Mouse (Mus musculus): ENCODE measurements around the gene Gdf15. TPM values are rescaled to one million over a fixed set of nuclear protein-coding genes. Genes with fewer than 3 reads are reported as not detected.

Gdf15 gene
- polyA plus RNA-seq, 1 experiment from 2014 or later, result 1.9 TPM

GRCm38 (mm10) chr8:70607898-70608748 is 24.1 kb downstream of the Gdf15 start:
- Histone ChIP-seq H3K9ac (ENCODE audit: low read depth, low read length) (peak overlapping the region; percentile 68), H3K9me3 (ENCODE audit: control insufficient read depth) (no peaks in the 10 kb centered on the region), H3K4me2 (replicated peaks; ENCODE audit: low read depth) (peak overlapping the region; percentile 96), H3K4me1 (replicated peaks; ENCODE audit: control insufficient read depth, insufficient read depth, low read length) (0 out of 2 replicates have a peak, but pooled peaks cover 9% of the 10 kb centered on the region), H3K36me3 (ENCODE audit: control insufficient read depth, insufficient read depth) (no peaks in the 10 kb centered on the region), H3K27me3 (replicated peaks; ENCODE audit: control insufficient read depth, insufficient read depth, low read length) (no peaks in the 10 kb centered on the region), H3K4me3 (ENCODE audit: low read depth, low read length) (peak overlapping the region; percentile 56), H3K27ac (ENCODE audit: low read depth, low read length) (peak overlapping the region; percentile 60)
- no peak for TF ChIP-seq CTCF (IDR thresholded peaks at IDR 0.05; ENCODE audit: low read depth)
- no peak for ATAC-seq
- WGBS, result under 1% methylated on average over 83 of the region's 84 CpGs

GRCm38 (mm10) chr8:70607603-70607897 is 24.7 kb downstream of the Gdf15 start:
- no peak for ATAC-seq
- Histone ChIP-seq H3K9ac (ENCODE audit: low read depth, low read length) (peak overlapping the region; percentile 68), H3K27me3 (replicated peaks; ENCODE audit: control insufficient read depth, insufficient read depth, low read length) (no peaks in the 10 kb centered on the region), H3K9me3 (ENCODE audit: control insufficient read depth) (no peaks in the 10 kb centered on the region), H3K4me2 (replicated peaks; ENCODE audit: low read depth) (peak overlapping the region; percentile 96), H3K4me3 (ENCODE audit: low read depth, low read length) (peak overlapping the region; percentile 56), H3K27ac (ENCODE audit: low read depth, low read length) (no peak overlapping the region), H3K36me3 (ENCODE audit: control insufficient read depth, insufficient read depth) (no peaks in the 10 kb centered on the region), H3K4me1 (replicated peaks; ENCODE audit: control insufficient read depth, insufficient read depth, low read length) (0 out of 2 replicates have a peak, but pooled peaks cover 9% of the 10 kb centered on the region)
- no peak for TF ChIP-seq CTCF (IDR thresholded peaks at IDR 0.05; ENCODE audit: low read depth)
- WGBS, result 25% methylated on average over 6 of the region's 6 CpGs

GRCm38 (mm10) chr8:70606780-70607602 is 25.3 kb downstream of the Gdf15 start:
- no peaks in the 10 kb centered on the region for H3K27me3 ChIP-seq (replicated peaks; ENCODE audit: control insufficient read depth, insufficient read depth, low read length)
- WGBS, result 64% methylated on average over 18 of the region's 18 CpGs
- H3K4me2 ChIP-seq (replicated peaks; ENCODE audit: low read depth), result peak overlapping the region; percentile 96
- peak overlapping the region; percentile 68 for H3K9ac ChIP-seq (ENCODE audit: low read depth, low read length)
- 0 out of 2 replicates have a peak, but pooled peaks cover 9% of the 10 kb centered on the region for H3K4me1 ChIP-seq (replicated peaks; ENCODE audit: control insufficient read depth, insufficient read depth, low read length)
- H3K36me3 ChIP-seq (ENCODE audit: control insufficient read depth, insufficient read depth), result no peaks in the 10 kb centered on the region
- H3K27ac ChIP-seq (ENCODE audit: low read depth, low read length), result no peak overlapping the region
- TF ChIP-seq CTCF (IDR thresholded peaks at IDR 0.05; ENCODE audit: low read depth), result no peak
- H3K9me3 ChIP-seq (ENCODE audit: control insufficient read depth), result no peaks in the 10 kb centered on the region
- peak overlapping the region; percentile 56 for H3K4me3 ChIP-seq (ENCODE audit: low read depth, low read length)
- no peak for ATAC-seq

- no peak for TF ChIP-seq CTCF (IDR thresholded peaks at IDR 0.05; ENCODE audit: low read depth)
- 0 out of 2 replicates have a peak, but pooled peaks cover 9% of the 10 kb centered on the region for H3K4me1 ChIP-seq (replicated peaks; ENCODE audit: control insufficient read depth, insufficient read depth, low read length)
- H3K27me3 ChIP-seq (replicated peaks; ENCODE audit: control insufficient read depth, insufficient read depth, low read length), result no peaks in the 10 kb centered on the region
- no peak overlapping the region for H3K4me3 ChIP-seq (ENCODE audit: low read depth, low read length)
- H3K36me3 ChIP-seq (ENCODE audit: control insufficient read depth, insufficient read depth), result no peaks in the 10 kb centered on the region
- no peak overlapping the region for H3K4me2 ChIP-seq (replicated peaks; ENCODE audit: low read depth)
- H3K27ac ChIP-seq (ENCODE audit: low read depth, low read length), result no peak overlapping the region
- H3K9ac ChIP-seq (ENCODE audit: low read depth, low read length), result no peak overlapping the region
- no peak for ATAC-seq
- 72% methylated on average over 9 of the region's 9 CpGs for WGBS
- H3K9me3 ChIP-seq (ENCODE audit: control insufficient read depth), result no peaks in the 10 kb centered on the region
Measured at GRCm38 (mm10) chr8:70605871-70606779, 26.1 kb downstream of the Gdf15 start.

GRCm38 (mm10) chr8:70604558-70604957 is 27.7 kb downstream of the Gdf15 start:
- Histone ChIP-seq H3K36me3 (ENCODE audit: control insufficient read depth, insufficient read depth) (no peaks in the 10 kb centered on the region), H3K9me3 (ENCODE audit: control insufficient read depth) (no peaks in the 10 kb centered on the region), H3K27ac (ENCODE audit: low read depth, low read length) (no peak overlapping the region), H3K9ac (ENCODE audit: low read depth, low read length) (no peak overlapping the region), H3K27me3 (replicated peaks; ENCODE audit: control insufficient read depth, insufficient read depth, low read length) (no peaks in the 10 kb centered on the region), H3K4me2 (replicated peaks; ENCODE audit: low read depth) (no peak overlapping the region), H3K4me1 (replicated peaks; ENCODE audit: control insufficient read depth, insufficient read depth, low read length) (0 out of 2 replicates have a peak, but pooled peaks cover 6% of the 10 kb centered on the region), H3K4me3 (ENCODE audit: low read depth, low read length) (no peak overlapping the region)
- TF ChIP-seq CTCF (IDR thresholded peaks at IDR 0.05; ENCODE audit: low read depth), result no peak
- no peak for ATAC-seq
- 88% methylated on average over 7 of the region's 7 CpGs for WGBS
